Mouse (Mus musculus) stomach, postnatal 0 days (tissue): ENCODE measurements at regions not wholly inside any gene's neighbourhood (a gene's known extent, or its start where the extent isn't known, plus 50 kb on each side); places are given as distances from the start of the nearest gene placed in this dataset.

Source experiments
- ATAC-seq: fragments of 200-750 bp; cut with Nextera tagmentation; 2 replicates; pipeline ENCODE4 v1.8.0; 2017; ENCODE audit not compliant: low FRiP score, low TSS enrichment
- DNase-seq: peaks from one replicate; pipeline ENCODE4 v3.0.0-alpha.2; 2016; ENCODE audit warnings: low spot score
- H3K27ac ChIP-seq: fragments of 300-500 bp; sonication (generic); replicated peaks from 2 replicates; pipeline ENCODE4 v1.5.1; 2014; ENCODE audit warnings: mild to moderate bottlenecking, control low read depth
- H3K27me3 ChIP-seq: fragments of 300-500 bp; sonication (generic); 2 replicates; pipeline ENCODE4 v1.6.1; 2014; ENCODE audit warnings: low read length; ENCODE audit not compliant: control insufficient read depth, insufficient read depth
- H3K36me3 ChIP-seq: fragments of 300-500 bp; sonication (generic); 2 replicates; pipeline ENCODE4 v1.6.1; 2014; ENCODE audit warnings: low read length, mixed read lengths; ENCODE audit not compliant: control insufficient read depth, insufficient read depth
- H3K4me1 ChIP-seq: fragments of 300-500 bp; sonication (generic); replicated peaks from 2 replicates; pipeline ENCODE4 v1.6.1; 2014; ENCODE audit warnings: antibody characterized with exemption; ENCODE audit not compliant: control insufficient read depth, insufficient read depth
- H3K4me2 ChIP-seq: fragments of 300-500 bp; sonication (generic); replicated peaks from 2 replicates; pipeline ENCODE4 v1.6.1; 2014; ENCODE audit warnings: low read depth, mild to moderate bottlenecking, control low read depth, moderate library complexity
- H3K4me3 ChIP-seq: fragments of 300-500 bp; sonication (generic); 2 replicates; pipeline ENCODE4 v1.5.1; 2014; ENCODE audit warnings: low read depth, low read length, control low read depth
- H3K9ac ChIP-seq: fragments of 300-500 bp; sonication (generic); 2 replicates; pipeline ENCODE4 v1.6.1; 2014; ENCODE audit warnings: mild to moderate bottlenecking, low read length, control low read depth, mixed read lengths
- H3K9me3 ChIP-seq: fragments of 300-500 bp; sonication (generic); 2 replicates; pipeline ENCODE4 v1.6.1; 2016; ENCODE audit warnings: low read length; ENCODE audit not compliant: control insufficient read depth
- CTCF ChIP-seq: IDR thresholded peaks from 2 replicates; pipeline ENCODE4 v1.5.1; 2016; ENCODE audit warnings: antibody characterized with exemption, low read depth, mild to moderate bottlenecking, moderate library complexity
- EP300 ChIP-seq: optimal IDR thresholded peaks from 2 replicates; pipeline ENCODE3; 2016; ENCODE audit warnings: antibody characterized with exemption
- WGBS: fragments of 180-500 bp; shearing (Covaris S2); extraction: QIAGEN DNeasy Blood & Tissue Kit; methylation state at CpG from one replicate; pipeline ENCODE4 v1.1.7; 2014; 5-methylcytosine and 5-hydroxymethylcytosine counted together

- Histone ChIP-seq H3K36me3 (no peaks in the 10 kb centered on the region), H3K27me3 (no peaks in the 10 kb centered on the region), H3K27ac (no peak overlapping the region), H3K4me2 (no peak overlapping the region), H3K4me1 (no peaks in the 10 kb centered on the region), H3K4me3 (no peak overlapping the region), H3K9me3 (no peaks in the 10 kb centered on the region), H3K9ac (no peak overlapping the region)
- WGBS, result 73% methylated on average over 3 of the region's 3 CpGs
- TF ChIP-seq EP300, result no peak
- no peak for TF ChIP-seq CTCF
- DNase-seq (no peak), ATAC-seq (no peak)
Observed at GRCm38 (mm10) chr8:97733338-97733737, 1682.9 kb downstream of the Cdh8 start.

DNA sequence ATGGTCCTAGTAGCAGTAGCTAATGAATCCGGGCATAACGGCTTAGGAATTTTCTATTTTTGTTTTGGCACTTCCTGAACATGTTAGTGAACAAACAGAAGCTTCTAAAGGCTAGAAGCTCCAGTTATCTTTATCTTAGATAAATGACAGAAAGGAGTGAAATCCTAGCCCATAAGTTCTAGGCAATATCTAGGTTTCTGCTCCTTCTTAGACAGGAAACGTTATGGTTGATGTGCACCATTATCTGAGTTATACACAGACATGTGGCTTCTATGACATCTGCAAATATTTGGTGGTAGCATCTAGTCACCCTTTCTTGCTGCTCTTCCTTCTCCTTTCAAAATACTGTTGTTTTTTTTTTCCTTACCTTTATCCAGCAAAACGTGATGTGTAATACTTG, 1693.6 kb downstream of the Cdh8 start:
- TF ChIP-seq EP300, result no peak
- no peaks in the 10 kb centered on the region for H3K9me3 ChIP-seq
- H3K4me3 ChIP-seq, result no peak overlapping the region
- H3K9ac ChIP-seq, result no peak overlapping the region
- no peak overlapping the region for H3K27ac ChIP-seq
- ATAC-seq (no peak), DNase-seq (no peak)
- H3K36me3 ChIP-seq, result no peaks in the 10 kb centered on the region
- H3K27me3 ChIP-seq, result no peaks in the 10 kb centered on the region
- 77% methylated on average over 4 of the region's 4 CpGs for WGBS
- H3K4me2 ChIP-seq, result no peak overlapping the region
- no peaks in the 10 kb centered on the region for H3K4me1 ChIP-seq

- Histone ChIP-seq H3K4me3 (no peak overlapping the region), H3K9ac (no peak overlapping the region), H3K4me1 (no peaks in the 10 kb centered on the region), H3K27me3 (no peaks in the 10 kb centered on the region), H3K36me3 (no peaks in the 10 kb centered on the region), H3K4me2 (no peak overlapping the region), H3K9me3 (no peaks in the 10 kb centered on the region), H3K27ac (no peak overlapping the region)
- DNase-seq, result no peak
- 91% methylated on average over 1 of the region's 1 CpGs for WGBS
- TF ChIP-seq EP300, result no peak
- no peak for TF ChIP-seq CTCF
- ATAC-seq, result no peak
Observed at GRCm38 (mm10) chr8:97701706-97702105, 1714.6 kb downstream of the Cdh8 start.

- Histone ChIP-seq H3K4me3 (no peak overlapping the region), H3K9me3 (no peaks in the 10 kb centered on the region), H3K9ac (no peak overlapping the region), H3K4me1 (no peaks in the 10 kb centered on the region), H3K36me3 (no peaks in the 10 kb centered on the region), H3K27ac (no peak overlapping the region), H3K4me2 (no peak overlapping the region), H3K27me3 (no peaks in the 10 kb centered on the region)
- no peak for DNase-seq
- no peak for ATAC-seq
- 83% methylated on average over 2 of the region's 2 CpGs for WGBS
- no peak for TF ChIP-seq EP300
- TF ChIP-seq CTCF, result no peak
Observed at GRCm38 (mm10) chr8:97664404-97664803, 1751.9 kb downstream of the Cdh8 start.

GRCm38 (mm10) chr8:97662144-97662543, 1754.1 kb downstream of the Cdh8 start:
- H3K27ac ChIP-seq, result no peak overlapping the region
- TF ChIP-seq CTCF (no peak), EP300 (no peak)
- DNase-seq (no peak), ATAC-seq (no peak)
- no peaks in the 10 kb centered on the region for H3K9me3 ChIP-seq
- H3K4me3 ChIP-seq, result no peak overlapping the region
- 91% methylated on average over 2 of the region's 2 CpGs for WGBS
- no peak overlapping the region for H3K9ac ChIP-seq
- H3K4me2 ChIP-seq, result no peak overlapping the region
- no peaks in the 10 kb centered on the region for H3K27me3 ChIP-seq
- no peaks in the 10 kb centered on the region for H3K36me3 ChIP-seq
- H3K4me1 ChIP-seq, result no peaks in the 10 kb centered on the region

GRCm38 (mm10) chr8:97651802-97652201, 1763.5 kb upstream of the Got2 start:
- no peak for DNase-seq
- TF ChIP-seq CTCF (no peak), EP300 (no peak)

More at GRCm38 (mm10) chr8:97651802-97652201, 1763.5 kb upstream of the Got2 start:
- Histone ChIP-seq H3K36me3 (no peaks in the 10 kb centered on the region), H3K9ac (no peak overlapping the region), H3K4me3 (no peak overlapping the region), H3K9me3 (no peaks in the 10 kb centered on the region), H3K4me2 (no peak overlapping the region), H3K4me1 (no peaks in the 10 kb centered on the region), H3K27me3 (no peaks in the 10 kb centered on the region), H3K27ac (no peak overlapping the region)
- WGBS, result 64% methylated on average over 4 of the region's 4 CpGs
- ATAC-seq, result no peak
